Mouse (Mus musculus) megakaryocyte, adult 5-6 weeks (primary cell): ENCODE measurements around the gene Apol10b. TPM values are rescaled to one million over a fixed set of nuclear protein-coding genes. Genes with fewer than 3 reads are reported as not detected.

Experiments
- total RNA-seq, 2 experiments: library from RNA; stranded (forward) in 1 of 2; stranded (reverse) in 1 of 2; fragments of 153-499, 151-499 nt in 1 of 2; fragments of 221-1000, 200-1000 nt in 1 of 2; gene quantifications; 2 replicates each; pipeline versions ENCODE4 v1.2.3 to v1.2.4; 2015 to 2017

Apol10b gene
- total RNA-seq, 2 experiments from 2014 or later = not detected

Other genes starting within 250 kb of the Apol10b start
- not detected in 2 replicates for gene Apol7a, start 197.0 kb downstream of the Apol10b start, total RNA-seq (2015)
- gene Apol7a, start 197.0 kb downstream of the Apol10b start, total RNA-seq (2017) = not detected in 2 replicates
- not detected in 2 replicates for gene Apol9a, start 185.0 kb downstream of the Apol10b start, total RNA-seq (2015)
- gene Apol9a, start 185.0 kb downstream of the Apol10b start, total RNA-seq (2017) = 0.04 TPM in 1 of 2 replicates, not detected in the other
- 0.54 TPM in 1 of 2 replicates, not detected in the other for gene Apol7b, start 148.6 kb downstream of the Apol10b start, total RNA-seq (2015)
- 4.8 TPM in 1 of 2 replicates, not detected in the other for gene Apol7b, start 148.6 kb downstream of the Apol10b start, total RNA-seq (2017)
- 0.07 TPM in 1 of 2 replicates, not detected in the other for gene Apol10a, start 119.1 kb downstream of the Apol10b start, total RNA-seq (2015)
- not detected in 2 replicates for gene Apol10a, start 119.1 kb downstream of the Apol10b start, total RNA-seq (2017)
- not detected in 2 replicates for gene Apol11a, start 87.9 kb downstream of the Apol10b start, total RNA-seq (2015)
- gene Apol11a, start 87.9 kb downstream of the Apol10b start, total RNA-seq (2017) = 0.33 and 0.89 TPM in 2 replicates
- 0.14 and 0.40 TPM in 2 replicates for gene Apol7c, start 62.8 kb downstream of the Apol10b start, total RNA-seq (2015)
- 0.04 and 0.53 TPM in 2 replicates for gene Apol7c, start 62.8 kb downstream of the Apol10b start, total RNA-seq (2017)
- gene 1700025B11Rik, start 34.2 kb downstream of the Apol10b start, total RNA-seq (2015) = not detected in 2 replicates
- gene 1700025B11Rik, start 34.2 kb downstream of the Apol10b start, total RNA-seq (2017) = not detected in 2 replicates
- not detected in 2 replicates for gene Gm36245, start 3.1 kb upstream of the Apol10b start, total RNA-seq (2015)
- not detected in 2 replicates for gene Gm36245, start 3.1 kb upstream of the Apol10b start, total RNA-seq (2017)
- gene Apol11b, start 47.2 kb upstream of the Apol10b start, total RNA-seq (2015) = not detected in 2 replicates
- gene Apol11b, start 47.2 kb upstream of the Apol10b start, total RNA-seq (2017) = 0.08 TPM in 1 of 2 replicates, not detected in the other
- 1.4 and 3.2 TPM in 2 replicates for gene Apol7e, start 102.7 kb upstream of the Apol10b start, total RNA-seq (2015)
- 0.66 and 1.6 TPM in 2 replicates for gene Apol7e, start 102.7 kb upstream of the Apol10b start, total RNA-seq (2017)
- gene Apol9b, start 132.9 kb upstream of the Apol10b start, total RNA-seq (2015) = not detected in 2 replicates
- gene Apol9b, start 132.9 kb upstream of the Apol10b start, total RNA-seq (2017) = not detected in 2 replicates
- 0.16 and 1.3 TPM in 2 replicates for gene Apol8, start 160.9 kb upstream of the Apol10b start, total RNA-seq (2015)
- 0.16 and 0.26 TPM in 2 replicates for gene Apol8, start 160.9 kb upstream of the Apol10b start, total RNA-seq (2017)
- 464 and 549 TPM in 2 replicates for gene Myh9, start 246.1 kb upstream of the Apol10b start, total RNA-seq (2015)
- gene Myh9, start 246.1 kb upstream of the Apol10b start, total RNA-seq (2017) = 759 and 878 TPM in 2 replicates